Mouse (Mus musculus): ENCODE measurements around the gene Cyp4v3.

GRCm38 (mm10) chr8:45374071-45374470, 41.1 kb upstream of the Cyp4v3 start:
- TF ChIP-seq GATA1 (IDR thresholded peaks at IDR 0.05; ENCODE audit: borderline replicate concordance, low read length) (no peak), FLI1 (IDR thresholded peaks at IDR 0.05; ENCODE audit: low read length) (no peak)
